Mouse (Mus musculus): ENCODE data around the gene Cfb.

- TF ChIP-seq POLR2A (IDR thresholded peaks at IDR 0.05; ENCODE audit: extremely low read depth, insufficient read depth, low read length) (no peak), CTCF (IDR thresholded peaks at IDR 0.05; ENCODE audit: extremely low read depth, insufficient read depth, low read length) (no peak)
These were observed 23.3 kb upstream of the Cfb start for GRCm38 (mm10) chr17:34885615-34886014.
